Comparison of ENCODE assay signal across 14 mouse cellular contexts in the genomic region with DNA sequence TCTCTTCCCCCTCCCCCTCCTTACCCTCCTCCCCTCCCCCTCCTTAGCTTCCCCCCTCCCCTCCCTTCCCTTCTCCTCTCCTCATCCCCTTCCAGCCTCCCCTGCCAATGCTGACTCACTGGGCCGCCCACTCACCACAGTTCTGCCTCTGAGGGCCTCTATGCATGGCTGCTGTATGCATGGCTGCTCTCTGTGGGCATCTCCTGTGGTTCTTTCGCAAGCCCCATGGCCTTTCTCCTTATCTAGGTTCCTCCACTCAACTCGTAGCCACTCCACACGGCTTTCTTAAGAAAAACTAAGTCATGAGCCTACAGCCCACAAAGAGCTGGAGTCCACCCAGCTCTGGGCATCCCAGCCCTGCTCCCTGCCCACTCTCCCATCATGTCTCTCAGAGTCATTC.
DNase-seq lines count a peak whose midpoint lies in the region; ATAC-seq and TF ChIP-seq lines count a peak whose summit lies in the region.
"Had no signal": no experiment of that assay in that cellular context is flagged by ENCODE, and none has a peak within 500 bp of the region (broad histone marks: within the 10 kb centered on the region; RNA-seq: fewer than 3 reads in every experiment).

No protein-coding gene starts in this region.

- no peak overlapping the region for H3K4me3 ChIP-seq in lung, embryonic 14.5 days (ENCODE audit: low read depth, low read length)
- H3K4me3 ChIP-seq in lung, adult 2 months (replicated peaks; ENCODE audit: extremely low read depth, low read depth, low read length): no peak overlapping the region
- H3K4me3 ChIP-seq in kidney, adult 2 months (ENCODE audit: insufficient read depth, low read depth, low read length): no peak overlapping the region
- H3K4me3 ChIP-seq: heart, embryonic 15.5 days; lung, embryonic 15.5 days had no signal

- TF ChIP-seq POLR2A in lung, adult 2 months (IDR thresholded peaks at IDR 0.05; ENCODE audit: borderline replicate concordance, extremely low read depth, low read depth, low read length): no peak
- no peak for TF ChIP-seq POLR2A in kidney, adult 2 months (IDR thresholded peaks at IDR 0.05; ENCODE audit: low read depth, low read length)

- H3K9ac ChIP-seq in lung, embryonic 14.5 days: no peak overlapping the region
- H3K9ac ChIP-seq: heart, embryonic 15.5 days; lung, embryonic 15.5 days had no signal

- ATAC-seq in lung, embryonic 14.5 days (ENCODE audit: insufficient read depth): peak; percentile 27; the same call in 1 of the 2 replicates
- ATAC-seq: hindbrain, postnatal 0 days had no signal

- H3K4me2 ChIP-seq in lung, embryonic 14.5 days: no peak overlapping the region
- H3K4me2 ChIP-seq: heart, embryonic 15.5 days; lung, embryonic 15.5 days had no signal

- 56% methylated on average over 4 of the region's 4 CpGs for WGBS in lung, embryonic 14.5 days
- 68% methylated on average over 4 of the region's 4 CpGs for WGBS in lung, adult 2 months
- 86% methylated on average over 4 of the region's 4 CpGs for whole genome bisulfite sequencing in kidney, adult 2 months

- H3K4me1 ChIP-seq in lung, embryonic 14.5 days (ENCODE audit: insufficient read depth): 0 out of 2 replicates have a peak, but pooled peaks cover 3% of the 10 kb centered on the region
- peaks cover 3% of the 10 kb centered on the region for H3K4me1 ChIP-seq in lung, adult 2 months (ENCODE audit: control insufficient read depth, insufficient read depth, low read length)
- no peaks in the 10 kb centered on the region for H3K4me1 ChIP-seq in kidney, adult 2 months (ENCODE audit: control insufficient read depth, insufficient read depth, low read length)

- DNase-seq in lung, embryonic 14.5 days: no peak
- no peak for DNase-seq in lung, adult 2 months
- peak; percentile 70 for DNase-seq in Muller cell, postnatal 12 days (ENCODE audit: inconsistent ontology term)
- peak; percentile 32 to 79 for DNase-seq in left cerebral cortex, postnatal 25 days (ENCODE audit: low spot score in 2 of 2)
- DNase-seq in right cerebral cortex, adult 2 months (ENCODE audit: low spot score in 2 of 2): peak; percentile 69 to 74
- no peak for DNase-seq in kidney, adult 2 months
- DNase-seq in spleen, postnatal 10 days (ENCODE audit: low spot score in 2 of 2): no peak
- DNase-seq in gastrocnemius, adult 8-10 months (ENCODE audit: low spot score in 2 of 2): no peak
- DNase-seq: cerebellum, postnatal 25 days; gastrocnemius, postnatal 25 days had no signal

- H3K27me3 ChIP-seq in lung, embryonic 14.5 days (ENCODE audit: insufficient read depth, low read length): no peaks in the 10 kb centered on the region
- no peaks in the 10 kb centered on the region for H3K27me3 ChIP-seq in kidney, adult 2 months (replicated peaks; ENCODE audit: control insufficient read depth, insufficient read depth, low read length)
- H3K27me3 ChIP-seq: heart, embryonic 15.5 days; lung, embryonic 15.5 days had no signal

- no peak overlapping the region for H3K27ac ChIP-seq in lung, embryonic 14.5 days (ENCODE audit: low read depth)
- H3K27ac ChIP-seq in kidney, adult 2 months (ENCODE audit: insufficient read depth, low read depth, low read length): no peak overlapping the region
- H3K27ac ChIP-seq: heart, embryonic 15.5 days; hindbrain, postnatal 0 days; kidney, postnatal 0 days; lung, embryonic 15.5 days had no signal

- no peaks in the 10 kb centered on the region for H3K36me3 ChIP-seq in lung, embryonic 14.5 days (ENCODE audit: insufficient read depth)
- no peaks in the 10 kb centered on the region for H3K36me3 ChIP-seq in kidney, adult 2 months (ENCODE audit: control insufficient read depth, insufficient read depth, low read length)
- H3K36me3 ChIP-seq: heart, embryonic 15.5 days; lung, embryonic 15.5 days had no signal

- intact Hi-C loops in left cerebral cortex, postnatal 25 days (cut with DNase I): no loop called here

- H3K9me3 ChIP-seq in lung, embryonic 14.5 days (ENCODE audit: low read depth, low read length): no peaks in the 10 kb centered on the region
- H3K9me3 ChIP-seq: heart, embryonic 15.5 days; lung, embryonic 15.5 days had no signal

- TF ChIP-seq CTCF in lung, embryonic 14.5 days (IDR thresholded peaks at IDR 0.05; ENCODE audit: low read depth): no peak
- TF ChIP-seq CTCF in lung, adult 2 months (IDR thresholded peaks at IDR 0.05; ENCODE audit: insufficient read depth, low read length): no peak
- no peak for TF ChIP-seq CTCF in kidney, adult 2 months (conservative IDR thresholded peaks at IDR 0.05; ENCODE audit: insufficient read depth, insufficient read length, low read depth, low read length)

Comparison
In these comparisons a context has a peak if more than half of its experiments do, and no peak if none do; other contexts are left out.
1. DNase-seq: peak in Muller cell, postnatal 12 days (single experiment), left cerebral cortex, postnatal 25 days (2 of 2) and right cerebral cortex, adult 2 months (2 of 2); none in lung, embryonic 14.5 days (single experiment), lung, adult 2 months (single experiment), kidney, adult 2 months (single experiment), spleen, postnatal 10 days (0 of 2) and gastrocnemius, adult 8-10 months (0 of 2).